Mouse (Mus musculus) embryonic facial prominence, embryonic 13.5 days (tissue): ENCODE results near the gene Hfe. TPM values are rescaled to one million over a fixed set of nuclear protein-coding genes. Genes with fewer than 3 reads are reported as not detected.
"Not testable (repeated sequence)": the region's sequence is repeated elsewhere in the genome, so short reads cannot be mapped to it uniquely, and the experiment has no call there.

ENCODE experiments used
- ATAC-seq: fragments of 200-750 bp; cut with Nextera tagmentation; 2 replicates; pipeline ENCODE4 v1.8.0; 2017; ENCODE audit warnings: low read depth; ENCODE audit not compliant: insufficient number of reproducible peaks, insufficient read depth, low FRiP score, low TSS enrichment
- H3K27ac ChIP-seq: fragments of 300-500 bp; sonication (generic); 2 replicates; pipeline ENCODE4 v1.5.1; 2015; ENCODE audit warnings: moderate library complexity, mild to moderate bottlenecking, inconsistent platforms
- H3K27me3 ChIP-seq: fragments of 300-500 bp; sonication (generic); 2 replicates; pipeline ENCODE4 v1.6.1; 2015; ENCODE audit warnings: mild to moderate bottlenecking, inconsistent platforms
- H3K36me3 ChIP-seq: fragments of 300-500 bp; sonication (generic); 2 replicates; pipeline ENCODE4 v1.6.1; 2015; ENCODE audit warnings: mild to moderate bottlenecking, inconsistent platforms
- H3K4me1 ChIP-seq: fragments of 300-500 bp; sonication (generic); 2 replicates; pipeline ENCODE4 v1.6.1; 2015; ENCODE audit warnings: inconsistent platforms
- H3K4me2 ChIP-seq: fragments of 300-500 bp; sonication (generic); 2 replicates; pipeline ENCODE4 v1.6.1; 2015; ENCODE audit warnings: moderate library complexity, mild to moderate bottlenecking, inconsistent platforms
- H3K4me3 ChIP-seq: fragments of 300-500 bp; sonication (generic); 2 replicates; pipeline ENCODE4 v1.5.1; 2015; ENCODE audit warnings: mild to moderate bottlenecking, inconsistent platforms
- H3K9ac ChIP-seq: fragments of 300-500 bp; sonication (generic); 2 replicates; pipeline ENCODE4 v1.6.1; 2015; ENCODE audit warnings: mild to moderate bottlenecking, inconsistent platforms
- H3K9me3 ChIP-seq: fragments of 300-500 bp; sonication (generic); 2 replicates; pipeline ENCODE4 v1.6.1; 2016; ENCODE audit warnings: inconsistent platforms
- WGBS: fragments of 180-500 bp; shearing (Covaris S2); methylation state at CpG from one replicate; pipeline ENCODE4 v1.1.7; 2015; ENCODE audit warnings: mixed read lengths; 5-methylcytosine and 5-hydroxymethylcytosine counted together
- polyA plus RNA-seq: library from polyadenylated mRNA; unstranded; fragments of >200 nt; fragmentation: Nextera tagmentation; extraction: Ambion mirVana; gene quantifications from 2 replicates; pipeline ENCODE4 v1.2.1, GENCODE M21; 2015

The Hfe gene
- 5.1 and 6.5 TPM in 2 replicates for polyA plus RNA-seq

DNA sequence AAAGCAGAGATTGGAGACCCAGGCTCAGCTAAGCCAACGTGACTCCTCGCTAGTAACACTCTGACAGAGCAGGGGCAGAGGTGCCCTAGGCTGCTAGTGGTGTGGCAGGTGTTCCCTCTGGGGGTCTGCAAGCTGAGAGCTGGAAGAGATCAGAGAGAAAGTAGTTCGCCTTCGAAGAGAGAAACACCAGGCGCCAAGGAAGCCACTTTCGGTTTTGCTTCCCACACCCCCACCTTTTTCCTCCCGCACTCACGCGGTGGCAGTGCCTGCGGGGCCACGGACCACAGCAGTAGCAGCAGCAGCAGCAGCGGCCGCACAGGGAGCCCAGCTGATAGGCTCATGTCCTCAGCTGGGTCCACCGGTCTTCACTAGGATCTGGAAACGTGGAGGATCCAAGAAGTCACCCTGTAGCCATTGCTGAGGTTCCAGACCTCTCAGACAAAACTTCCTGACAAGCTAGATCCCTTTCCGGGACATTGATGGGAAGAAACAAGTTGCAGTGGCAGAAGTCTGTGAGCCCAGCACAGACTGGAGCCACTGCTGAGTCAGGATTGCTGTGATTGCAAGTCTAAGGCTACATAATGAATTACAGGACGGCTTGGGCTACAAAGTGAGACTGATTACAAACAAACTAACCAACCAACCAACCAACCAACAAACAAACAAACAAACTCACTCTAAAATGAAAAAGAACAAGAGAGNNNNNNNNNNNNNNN, at the start of gene Hfe:
Gene Hfe (minus strand): TSS at position 481 of the 716 bp plus-strand sequence.
- Histone ChIP-seq H3K27ac (peak within 1 kb of the TSS; percentile 49; the same call in 1 of the 2 replicates), H3K9me3 (no peaks in the 10 kb centered on the region), H3K4me3 (peak within 1 kb of the TSS; percentile 46), H3K9ac (peak within 1 kb of the TSS; percentile 71), H3K27me3 (no peaks in the 10 kb centered on the region), H3K36me3 (no peaks in the 10 kb centered on the region), H3K4me1 (peaks cover 16% of the 10 kb centered on the region), H3K4me2 (peak within 1 kb of the TSS; percentile 73)
- ATAC-seq: no peak
- 3% methylated on average over 17 of the region's 17 CpGs for WGBS

DNA sequence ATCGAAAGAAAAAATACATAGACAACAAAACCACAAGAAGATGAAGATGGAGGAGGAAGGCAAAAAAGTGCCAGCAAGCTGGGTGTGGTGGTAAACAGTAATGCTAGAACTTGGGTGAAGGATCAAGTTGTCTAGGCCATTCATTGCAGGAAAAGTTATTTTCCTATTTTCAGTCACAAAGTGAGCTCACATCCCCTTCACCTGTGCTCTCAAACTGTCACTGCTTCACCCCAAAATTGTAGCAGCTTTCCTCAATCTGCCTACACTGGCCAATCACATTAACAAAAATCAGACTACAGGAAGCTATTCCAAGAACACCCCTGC, 49.2 kb upstream of the Hfe start:
- ATAC-seq: no peak
- peak overlapping the region; percentile 72 for H3K9ac ChIP-seq
- H3K27me3 ChIP-seq: no peaks in the 10 kb centered on the region
- no peaks in the 10 kb centered on the region for H3K9me3 ChIP-seq
- no peaks in the 10 kb centered on the region for H3K36me3 ChIP-seq
- H3K4me2 ChIP-seq: peak overlapping the region; percentile 92
- WGBS: 71% methylated on average over 1 of the region's 1 CpGs
- peaks cover 21% of the 10 kb centered on the region for H3K4me1 ChIP-seq
- peak overlapping the region; percentile 59 for H3K4me3 ChIP-seq
- peak overlapping the region; percentile 95 for H3K27ac ChIP-seq

DNA sequence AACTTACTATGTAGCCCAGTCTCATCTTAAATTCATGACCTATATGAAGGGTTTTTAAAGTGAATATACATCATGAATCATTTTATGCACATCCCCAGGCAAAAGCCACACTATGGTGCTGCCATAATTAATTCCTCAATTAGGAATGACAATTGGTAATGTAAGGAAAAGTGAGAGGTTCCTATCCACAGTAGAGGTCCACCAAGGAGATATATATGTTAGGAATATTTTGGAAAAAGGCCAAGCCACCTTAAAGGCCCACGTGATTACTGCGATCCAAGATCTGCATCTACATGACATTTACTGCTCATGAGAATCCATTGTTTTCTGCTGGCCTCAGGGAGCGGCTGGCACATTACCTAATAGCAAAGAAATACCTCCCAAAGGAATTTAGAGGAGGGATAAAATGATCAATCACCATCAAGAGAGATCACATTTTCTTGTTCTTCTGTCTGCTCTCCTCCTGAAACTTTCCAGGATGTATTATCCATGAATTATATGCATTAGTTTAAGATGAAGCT, 48.7 kb upstream of the Hfe start:
- Histone ChIP-seq H3K9ac (no peak overlapping the region), H3K4me1 (peaks cover 18% of the 10 kb centered on the region), H3K27me3 (no peaks in the 10 kb centered on the region), H3K36me3 (no peaks in the 10 kb centered on the region), H3K9me3 (no peaks in the 10 kb centered on the region), H3K4me2 (0 out of 2 replicates have a peak overlapping the region, but pooled peaks have one; percentile 92), H3K4me3 (no peak overlapping the region), H3K27ac (no peak overlapping the region)
- WGBS: 79% methylated on average over 3 of the region's 3 CpGs
- no peak for ATAC-seq

DNA sequence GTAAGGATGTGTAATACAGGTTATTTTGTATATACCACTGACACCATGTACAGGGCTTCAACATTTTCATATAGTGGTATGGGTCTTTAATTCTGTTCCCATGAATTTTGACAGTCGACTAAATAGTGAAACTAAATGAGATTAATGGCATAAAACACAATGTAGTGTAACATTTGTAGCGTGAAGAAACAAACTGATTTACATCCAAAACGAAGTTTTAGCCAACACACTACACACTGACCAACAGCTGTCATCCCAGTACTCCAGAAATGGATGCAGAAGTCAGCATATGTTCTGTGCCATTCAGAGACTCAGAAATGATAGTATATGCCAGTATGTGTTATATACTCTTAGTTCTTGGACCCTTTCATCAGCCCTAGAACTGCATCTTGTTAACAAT, 47.3 kb upstream of the Hfe start:
- H3K4me1 ChIP-seq: peaks cover 14% of the 10 kb centered on the region
- H3K4me3 ChIP-seq: no peak overlapping the region
- H3K27ac ChIP-seq: peak overlapping the region; percentile 94
- ATAC-seq: no peak
- no peaks in the 10 kb centered on the region for H3K36me3 ChIP-seq
- peak overlapping the region; percentile 80 for H3K4me2 ChIP-seq
- no peaks in the 10 kb centered on the region for H3K9me3 ChIP-seq
- H3K27me3 ChIP-seq: no peaks in the 10 kb centered on the region
- no peak overlapping the region for H3K9ac ChIP-seq
- whole genome bisulfite sequencing: 54% methylated on average over 3 of the region's 3 CpGs

DNA sequence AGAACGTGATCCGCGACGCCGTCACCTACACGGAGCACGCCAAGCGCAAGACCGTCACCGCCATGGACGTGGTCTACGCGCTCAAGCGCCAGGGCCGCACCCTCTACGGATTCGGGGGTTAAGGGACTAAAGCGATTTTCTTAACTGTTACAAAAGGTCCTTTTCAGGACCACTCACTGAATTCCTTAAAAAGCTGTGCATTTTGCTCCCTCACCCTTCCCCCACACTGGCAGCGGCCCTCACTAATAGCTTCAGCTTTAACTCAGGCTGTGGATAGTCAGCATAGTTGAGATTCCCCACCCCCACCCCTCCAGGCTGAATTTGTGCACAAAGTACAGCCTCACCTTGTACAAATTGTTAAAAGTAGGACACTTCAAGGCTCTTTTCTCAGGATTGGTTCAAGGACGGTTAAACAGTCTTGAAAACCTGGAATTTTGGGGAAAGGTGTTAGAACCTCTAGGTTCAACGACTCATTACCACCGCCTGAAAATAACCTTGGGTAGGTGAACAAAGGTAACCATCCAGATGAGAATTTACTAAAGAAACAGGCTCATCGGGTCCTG, 46.6 kb upstream of the Hfe start:
- Histone ChIP-seq H3K27me3 (no peaks in the 10 kb centered on the region), H3K9ac (peak overlapping the region; percentile 77), H3K9me3 (no peaks in the 10 kb centered on the region), H3K4me2 (peak overlapping the region; percentile 80), H3K27ac (peak overlapping the region; percentile 94), H3K4me1 (peaks cover 17% of the 10 kb centered on the region), H3K36me3 (no peaks in the 10 kb centered on the region), H3K4me3 (peak overlapping the region; percentile 46)
- ATAC-seq: no peak; the same call in 1 of the 2 replicates
- under 1% methylated on average over 16 of the region's 23 CpGs for WGBS

DNA sequence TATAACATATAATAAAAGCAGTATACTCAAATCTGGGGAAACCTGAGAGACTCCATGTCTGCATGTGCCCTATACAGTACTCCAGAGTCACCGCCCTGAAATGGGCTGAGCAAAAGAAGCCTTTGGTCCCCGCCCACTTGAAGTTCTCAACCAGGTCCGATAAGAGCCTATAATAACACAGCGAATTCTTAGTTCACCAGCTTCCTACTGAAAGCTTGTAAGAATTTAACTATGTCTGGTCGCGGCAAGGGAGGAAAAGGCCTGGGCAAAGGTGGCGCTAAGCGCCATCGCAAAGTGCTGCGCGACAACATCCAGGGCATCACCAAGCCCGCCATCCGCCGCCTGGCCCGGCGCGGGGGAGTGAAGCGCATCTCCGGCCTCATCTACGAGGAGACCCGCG, 46.1 kb upstream of the Hfe start, which contains the start of gene Hist1h4b:
Gene Hist1h4b (plus strand): TSS at position 224 of the 400 bp plus-strand sequence.
- H3K27ac ChIP-seq: peak within 1 kb of the TSS; percentile 94
- H3K4me1 ChIP-seq: peaks cover 17% of the 10 kb centered on the region
- peak within 1 kb of the TSS; percentile 46 for H3K4me3 ChIP-seq
- 0% methylated on average over 19 of the region's 22 CpGs for WGBS
- no peaks in the 10 kb centered on the region for H3K36me3 ChIP-seq
- no peaks in the 10 kb centered on the region for H3K27me3 ChIP-seq
- no peaks in the 10 kb centered on the region for H3K9me3 ChIP-seq
- H3K4me2 ChIP-seq: peak within 1 kb of the TSS; percentile 80
- ATAC-seq: peak; percentile 83
- H3K9ac ChIP-seq: peak within 1 kb of the TSS; percentile 77

DNA sequence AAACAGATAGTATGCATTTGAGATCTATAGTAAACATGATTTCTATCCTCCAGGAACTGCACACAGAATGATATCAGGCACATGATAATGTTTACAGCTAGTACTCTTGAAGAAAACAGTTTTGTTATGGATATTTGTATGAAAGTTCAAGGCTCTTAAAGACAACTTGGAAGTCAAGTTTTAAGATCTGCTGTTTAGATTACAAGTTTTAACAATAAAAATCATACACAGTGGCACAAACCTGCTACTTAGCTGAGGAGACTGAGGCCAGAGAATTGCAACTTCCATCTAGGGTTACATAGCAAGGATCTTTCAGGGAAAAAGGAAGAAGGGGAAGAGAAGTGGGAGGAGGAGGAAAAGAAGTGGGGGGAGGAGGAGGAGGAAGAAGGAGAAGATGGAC, 44.3 kb upstream of the Hfe start:
- H3K4me3 ChIP-seq: no peak overlapping the region
- no peak for ATAC-seq
- no peak overlapping the region for H3K9ac ChIP-seq
- H3K27ac ChIP-seq: 0 out of 2 replicates have a peak overlapping the region, but pooled peaks have one; percentile 11
- peaks cover 11% of the 10 kb centered on the region for H3K4me1 ChIP-seq
- no peaks in the 10 kb centered on the region for H3K27me3 ChIP-seq
- no peaks in the 10 kb centered on the region for H3K9me3 ChIP-seq
- H3K4me2 ChIP-seq: no peak overlapping the region
- H3K36me3 ChIP-seq: no peaks in the 10 kb centered on the region

DNA sequence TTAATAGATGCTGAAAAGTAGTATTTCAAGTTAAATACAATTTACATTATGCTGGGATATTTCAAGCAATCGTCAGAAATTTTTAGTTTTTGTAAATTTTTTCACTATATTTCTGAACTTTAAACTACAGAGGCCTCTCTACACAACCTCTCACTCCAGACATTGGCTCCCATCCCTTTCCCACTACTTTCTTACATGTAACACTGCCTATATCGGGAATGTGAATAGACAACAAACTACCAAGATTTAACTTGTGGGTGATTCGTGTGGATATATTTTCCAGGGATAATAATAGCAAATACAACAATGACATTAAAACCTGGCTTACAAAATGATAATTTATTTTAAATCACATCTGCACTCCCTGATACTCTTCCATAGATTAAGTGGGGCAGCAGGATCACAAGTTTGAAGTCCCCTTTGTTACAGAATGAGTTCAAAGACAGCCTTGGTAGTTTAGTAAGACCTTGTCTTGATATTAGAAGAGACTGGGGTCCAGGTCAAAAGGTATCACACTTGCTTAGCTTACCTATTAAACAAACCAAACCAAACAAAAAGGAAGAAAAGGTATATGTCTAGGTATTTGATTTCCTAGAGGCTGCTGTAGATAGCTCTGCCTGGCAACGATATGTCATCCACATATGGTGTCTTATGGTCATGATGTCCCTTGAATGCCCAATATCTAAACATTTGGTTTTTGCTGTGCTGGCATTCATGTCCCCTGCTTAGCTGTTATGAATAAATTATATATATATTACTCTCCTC, 42.8 kb upstream of the Hfe start:
- H3K36me3 ChIP-seq: no peaks in the 10 kb centered on the region
- peak overlapping the region; percentile 67 for H3K4me2 ChIP-seq
- H3K9ac ChIP-seq: no peak overlapping the region
- 53% methylated on average over 4 of the region's 4 CpGs for WGBS
- no peak for ATAC-seq
- H3K27ac ChIP-seq: peak overlapping the region; percentile 68
- H3K4me3 ChIP-seq: peak overlapping the region; percentile 42
- H3K4me1 ChIP-seq: peaks cover 12% of the 10 kb centered on the region; the same call in 1 of the 2 replicates
- no peaks in the 10 kb centered on the region for H3K27me3 ChIP-seq
- H3K9me3 ChIP-seq: no peaks in the 10 kb centered on the region

DNA sequence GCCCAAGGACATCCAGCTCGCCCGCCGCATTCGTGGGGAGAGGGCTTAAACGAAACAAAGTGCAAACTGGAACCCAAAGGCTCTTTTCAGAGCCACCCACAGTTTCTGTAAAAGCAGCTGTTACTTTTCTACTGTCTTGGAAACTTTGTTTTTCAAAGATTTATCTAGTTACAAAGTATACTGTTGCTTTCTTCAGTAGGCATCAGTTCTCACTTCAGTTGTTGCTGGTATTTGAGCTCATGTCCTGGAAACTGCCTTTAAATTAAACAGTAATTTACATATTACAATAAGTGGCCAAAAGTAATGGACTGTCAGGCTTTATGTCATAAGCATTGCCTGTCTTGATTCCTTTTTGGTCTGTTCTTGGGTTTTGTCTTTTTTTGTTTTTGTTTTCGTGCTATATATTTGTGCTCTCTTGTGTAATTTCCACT, 42.1 kb upstream of the Hfe start:
- ATAC-seq: no peak

DNA sequence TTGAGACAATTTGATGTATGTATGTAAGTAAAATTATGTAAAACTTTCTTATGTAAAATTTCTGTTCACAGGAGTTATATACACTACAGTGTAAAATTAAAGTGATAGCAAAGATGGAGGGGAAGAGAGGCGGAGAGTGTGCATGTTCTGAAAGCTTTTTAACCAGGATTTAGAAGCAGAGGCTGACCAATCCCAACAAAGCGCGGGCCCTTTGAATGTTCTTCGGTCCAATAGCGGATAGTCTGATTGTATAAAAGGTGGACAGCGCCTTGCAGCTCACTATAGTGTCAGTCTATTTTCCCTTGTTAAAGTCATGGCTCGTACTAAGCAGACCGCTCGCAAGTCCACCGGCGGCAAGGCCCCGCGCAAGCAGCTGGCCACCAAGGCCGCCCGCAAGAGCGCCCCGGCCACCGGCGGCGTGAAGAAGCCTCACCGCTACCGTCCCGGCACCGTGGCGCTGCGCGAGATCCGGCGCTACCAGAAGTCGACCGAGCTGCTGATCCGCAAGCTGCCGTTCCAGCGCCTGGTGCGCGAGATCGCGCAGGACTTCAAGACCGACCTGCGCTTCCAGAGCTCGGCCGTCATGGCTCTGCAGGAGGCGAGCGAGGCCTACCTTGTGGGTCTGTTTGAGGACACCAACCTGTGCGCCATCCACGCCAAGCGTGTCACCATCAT, 41.5 kb upstream of the Hfe start, which contains the start of gene Hist1h3b:
Gene Hist1h3b (plus strand): TSS at position 201 of the 675 bp plus-strand sequence.
- Histone ChIP-seq H3K9ac (peak within 1 kb of the TSS; percentile 73), H3K27ac (peak within 1 kb of the TSS; percentile 96), H3K4me2 (peak within 1 kb of the TSS; percentile 67), H3K4me3 (peak within 1 kb of the TSS; percentile 48), H3K4me1 (peaks cover 18% of the 10 kb centered on the region; the same call in 1 of the 2 replicates)
- ATAC-seq: peak; percentile 87
- H3K9me3 ChIP-seq, H3K27me3 ChIP-seq, H3K36me3 ChIP-seq: not testable (repeated sequence)
- under 1% methylated on average over 16 of the region's 47 CpGs for WGBS

More for the DNA sequence above, 42.1 kb upstream of the Hfe start:
- H3K4me3 ChIP-seq: peak overlapping the region; percentile 42
- WGBS: 1% methylated on average over 6 of the region's 6 CpGs
- H3K27me3 ChIP-seq: no peaks in the 10 kb centered on the region
- peak overlapping the region; percentile 67 for H3K4me2 ChIP-seq
- H3K36me3 ChIP-seq: no peaks in the 10 kb centered on the region
- H3K27ac ChIP-seq: peak overlapping the region; percentile 87
- H3K9me3 ChIP-seq: no peaks in the 10 kb centered on the region
- peak overlapping the region; percentile 73 for H3K9ac ChIP-seq
- peaks cover 19% of the 10 kb centered on the region; the same call in 1 of the 2 replicates for H3K4me1 ChIP-seq

DNA sequence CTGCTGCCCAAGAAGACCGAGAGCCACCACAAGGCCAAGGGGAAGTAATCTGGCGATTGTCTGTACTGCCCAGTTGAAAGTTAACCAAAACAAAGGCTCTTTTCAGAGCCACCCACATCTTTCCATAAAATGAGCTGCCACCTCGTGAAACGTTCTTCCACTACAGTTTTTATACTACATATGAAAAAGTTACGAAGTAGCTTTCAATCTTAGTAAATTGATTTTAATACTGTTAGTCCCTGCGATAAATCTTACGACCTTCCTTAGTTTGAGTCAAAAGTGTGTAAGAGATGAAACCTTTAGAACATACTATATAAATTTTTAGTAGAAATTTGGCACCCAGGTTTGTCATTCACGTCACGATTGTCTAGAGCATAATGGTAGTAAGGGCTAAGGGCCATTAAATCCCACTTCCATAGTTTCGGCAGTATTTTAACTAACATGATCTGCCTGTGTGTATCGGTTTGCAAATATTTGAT, 40.9 kb upstream of the Hfe start:
- Histone ChIP-seq H3K9ac (peak overlapping the region; percentile 71), H3K27me3 (no peaks in the 10 kb centered on the region), H3K36me3 (no peaks in the 10 kb centered on the region), H3K9me3 (no peaks in the 10 kb centered on the region), H3K4me1 (peaks cover 21% of the 10 kb centered on the region; the same call in 1 of the 2 replicates), H3K27ac (peak overlapping the region; percentile 96), H3K4me2 (peak overlapping the region; percentile 67), H3K4me3 (peak overlapping the region; percentile 48)
- no peak for ATAC-seq
- WGBS: 1% methylated on average over 11 of the region's 11 CpGs
